Mouse (Mus musculus): ENCODE data around the gene Pdxp. TPM values are rescaled to one million over a fixed set of nuclear protein-coding genes. Genes with fewer than 3 reads are reported as not detected.
"Not testable (repeated sequence)": the region's sequence is repeated elsewhere in the genome, so short reads cannot be mapped to it uniquely, and the experiment has no call there.

The Pdxp gene
- polyA plus RNA-seq, 1 experiment from 2014 or later: 63.2 TPM

GRCm38 (mm10) chr15:78878792-78879516 lies 34.8 kb upstream of the Pdxp start:
- Histone ChIP-seq H3K4me1 (replicated peaks) (peaks cover 39% of the 10 kb centered on the region), H3K4me2 (replicated peaks) (peak overlapping the region; percentile 83), H3K36me3 (peaks cover 39% of the 10 kb centered on the region), H3K9ac (replicated peaks) (0 out of 2 replicates have a peak overlapping the region, but pooled peaks have one; percentile 36)
- not testable (repeated sequence) for H3K4me3 ChIP-seq (replicated peaks); H3K27me3 ChIP-seq; H3K27ac ChIP-seq; H3K9me3 ChIP-seq; ATAC-seq
- WGBS: 76% methylated on average over 7 of the region's 7 CpGs

- ATAC-seq: no peak
- no peak overlapping the region for H3K4me2 ChIP-seq (replicated peaks)
- WGBS: 95% methylated on average over 8 of the region's 8 CpGs
- peak overlapping the region; percentile 8; the same call in 1 of the 2 replicates for H3K9ac ChIP-seq (replicated peaks)
- H3K4me3 ChIP-seq (replicated peaks): no peak overlapping the region
- H3K27ac ChIP-seq: no peak overlapping the region
- peaks cover 35% of the 10 kb centered on the region for H3K4me1 ChIP-seq (replicated peaks)
- H3K36me3 ChIP-seq: peaks cover 52% of the 10 kb centered on the region
- no peaks in the 10 kb centered on the region for H3K9me3 ChIP-seq
- no peaks in the 10 kb centered on the region for H3K27me3 ChIP-seq
Observed at GRCm38 (mm10) chr15:78880432-78880831, 33.3 kb upstream of the Pdxp start.

- peaks cover 66% of the 10 kb centered on the region for H3K36me3 ChIP-seq
- WGBS: 81% methylated on average over 3 of the region's 3 CpGs
- ATAC-seq: no peak
- H3K9ac ChIP-seq (replicated peaks): no peak overlapping the region
- H3K27me3 ChIP-seq: no peaks in the 10 kb centered on the region
- no peaks in the 10 kb centered on the region for H3K9me3 ChIP-seq
- peaks cover 23% of the 10 kb centered on the region for H3K4me1 ChIP-seq (replicated peaks)
- no peak overlapping the region for H3K27ac ChIP-seq
- no peak overlapping the region for H3K4me3 ChIP-seq (replicated peaks)
- H3K4me2 ChIP-seq (replicated peaks): no peak overlapping the region
Observed at GRCm38 (mm10) chr15:78881828-78882227, 31.9 kb upstream of the Pdxp start.

- no peak for ATAC-seq
- Histone ChIP-seq H3K4me2 (replicated peaks) (no peak overlapping the region), H3K9ac (replicated peaks) (no peak overlapping the region), H3K36me3 (peaks cover 95% of the 10 kb centered on the region), H3K9me3 (no peaks in the 10 kb centered on the region), H3K27ac (no peak overlapping the region), H3K4me3 (replicated peaks) (no peak overlapping the region), H3K4me1 (replicated peaks) (peaks cover 6% of the 10 kb centered on the region; the same call in 1 of the 2 replicates), H3K27me3 (no peaks in the 10 kb centered on the region)
- WGBS: 18% methylated on average over 13 of the region's 13 CpGs
Observed at GRCm38 (mm10) chr15:78889401-78889853, 24.3 kb upstream of the Pdxp start.

GRCm38 (mm10) chr15:78892440-78892839 lies 21.3 kb upstream of the Pdxp start:
- Histone ChIP-seq H3K27ac (no peak overlapping the region), H3K9me3 (no peaks in the 10 kb centered on the region), H3K4me1 (replicated peaks) (peaks cover 6% of the 10 kb centered on the region; the same call in 1 of the 2 replicates), H3K9ac (replicated peaks) (no peak overlapping the region), H3K36me3 (peaks cover 71% of the 10 kb centered on the region), H3K4me3 (replicated peaks) (no peak overlapping the region), H3K27me3 (no peaks in the 10 kb centered on the region), H3K4me2 (replicated peaks) (no peak overlapping the region)
- ATAC-seq: no peak
- WGBS: 56% methylated on average over 7 of the region's 7 CpGs

- no peak for ATAC-seq
- H3K4me2 ChIP-seq (replicated peaks): no peak overlapping the region
- peaks cover 15% of the 10 kb centered on the region for H3K27me3 ChIP-seq
- no peaks in the 10 kb centered on the region for H3K9me3 ChIP-seq
- peaks cover 9% of the 10 kb centered on the region for H3K4me1 ChIP-seq (replicated peaks)
- peaks cover 49% of the 10 kb centered on the region for H3K36me3 ChIP-seq
- H3K27ac ChIP-seq: no peak overlapping the region
- no peak overlapping the region for H3K4me3 ChIP-seq (replicated peaks)
- 78% methylated on average over 13 of the region's 13 CpGs for WGBS
- H3K9ac ChIP-seq (replicated peaks): no peak overlapping the region
Observed at GRCm38 (mm10) chr15:78894726-78895125, 19.0 kb upstream of the Pdxp start.

GRCm38 (mm10) chr15:78895741-78896140 lies 18.0 kb upstream of the Pdxp start:
- H3K27me3 ChIP-seq: peaks cover 25% of the 10 kb centered on the region
- WGBS: 94% methylated on average over 2 of the region's 2 CpGs
- H3K9ac ChIP-seq (replicated peaks): no peak overlapping the region
- ATAC-seq: no peak
- H3K9me3 ChIP-seq: no peaks in the 10 kb centered on the region
- H3K4me2 ChIP-seq (replicated peaks): no peak overlapping the region
- peaks cover 40% of the 10 kb centered on the region for H3K36me3 ChIP-seq
- no peak overlapping the region for H3K4me3 ChIP-seq (replicated peaks)
- H3K27ac ChIP-seq: no peak overlapping the region
- H3K4me1 ChIP-seq (replicated peaks): peaks cover 18% of the 10 kb centered on the region

- WGBS: 85% methylated on average over 3 of the region's 3 CpGs
- peaks cover 22% of the 10 kb centered on the region for H3K4me1 ChIP-seq (replicated peaks)
- H3K27me3 ChIP-seq: peaks cover 29% of the 10 kb centered on the region
- no peaks in the 10 kb centered on the region for H3K9me3 ChIP-seq
- no peak for ATAC-seq
- H3K27ac ChIP-seq: no peak overlapping the region
- peaks cover 36% of the 10 kb centered on the region for H3K36me3 ChIP-seq
- H3K9ac ChIP-seq (replicated peaks): no peak overlapping the region
- H3K4me2 ChIP-seq (replicated peaks): no peak overlapping the region
- no peak overlapping the region for H3K4me3 ChIP-seq (replicated peaks)
Observed at GRCm38 (mm10) chr15:78896149-78896548, 17.6 kb upstream of the Pdxp start.

- no peak for ATAC-seq
- 90% methylated on average over 4 of the region's 4 CpGs for WGBS
- Histone ChIP-seq H3K9me3 (no peaks in the 10 kb centered on the region), H3K36me3 (peaks cover 22% of the 10 kb centered on the region), H3K9ac (replicated peaks) (no peak overlapping the region), H3K27ac (no peak overlapping the region), H3K27me3 (peaks cover 39% of the 10 kb centered on the region), H3K4me1 (replicated peaks) (peaks cover 23% of the 10 kb centered on the region), H3K4me3 (replicated peaks) (no peak overlapping the region), H3K4me2 (replicated peaks) (no peak overlapping the region)
Observed at GRCm38 (mm10) chr15:78897488-78897887, 16.2 kb upstream of the Pdxp start.

GRCm38 (mm10) chr15:78898507-78899001 lies 15.2 kb upstream of the Pdxp start:
- 63% methylated on average over 6 of the region's 6 CpGs for WGBS
- H3K4me3 ChIP-seq (replicated peaks): no peak overlapping the region
- no peak overlapping the region for H3K27ac ChIP-seq
- ATAC-seq: no peak
- no peak overlapping the region for H3K4me2 ChIP-seq (replicated peaks)
- H3K27me3 ChIP-seq: peaks cover 39% of the 10 kb centered on the region
- no peak overlapping the region for H3K9ac ChIP-seq (replicated peaks)
- no peaks in the 10 kb centered on the region for H3K9me3 ChIP-seq
- H3K36me3 ChIP-seq: peaks cover 12% of the 10 kb centered on the region
- H3K4me1 ChIP-seq (replicated peaks): peaks cover 23% of the 10 kb centered on the region

- Histone ChIP-seq H3K27me3 (peaks cover 39% of the 10 kb centered on the region), H3K4me3 (replicated peaks) (peak within 1 kb of the TSS; percentile 50), H3K36me3 (0 out of 2 replicates have a peak, but pooled peaks cover 5% of the 10 kb centered on the region), H3K4me2 (replicated peaks) (peak within 1 kb of the TSS; percentile 93), H3K9ac (replicated peaks) (peak within 1 kb of the TSS; percentile 68), H3K4me1 (replicated peaks) (peaks cover 17% of the 10 kb centered on the region), H3K27ac (no peak within 1 kb of the TSS), H3K9me3 (no peaks in the 10 kb centered on the region)
- no peak for ATAC-seq
- 0% methylated on average over 20 of the region's 20 CpGs for WGBS
Observed at GRCm38 (mm10) chr15:78899409-78899739, 14.3 kb upstream of the Pdxp start, which contains the start of gene Gm49510. Gene Gm49510 (plus strand): TSS chr15:78899667.

- H3K4me1 ChIP-seq (replicated peaks): peaks cover 17% of the 10 kb centered on the region
- H3K4me3 ChIP-seq (replicated peaks): peak within 1 kb of the TSS; percentile 50
- 0 out of 2 replicates have a peak, but pooled peaks cover under 1% of the 10 kb centered on the region for H3K36me3 ChIP-seq
- H3K9ac ChIP-seq (replicated peaks): peak within 1 kb of the TSS; percentile 68
- no peak within 1 kb of the TSS for H3K27ac ChIP-seq
- WGBS: under 1% methylated on average over 47 of the region's 47 CpGs
- H3K9me3 ChIP-seq: no peaks in the 10 kb centered on the region
- ATAC-seq: 0 out of 2 replicates have a peak, but pooled peaks have one; percentile 40
- H3K27me3 ChIP-seq: peaks cover 39% of the 10 kb centered on the region
- peak within 1 kb of the TSS; percentile 93 for H3K4me2 ChIP-seq (replicated peaks)
Observed at GRCm38 (mm10) chr15:78899740-78900584, 13.8 kb upstream of the Pdxp start, which contains the start of gene Sh3bp1. Gene Sh3bp1 (plus strand): TSS chr15:78899768.
